Mouse (Mus musculus) testis, adult 2 months (tissue): ENCODE data around the gene Grk2. TPM values are rescaled to one million over a fixed set of nuclear protein-coding genes. Genes with fewer than 3 reads are reported as not detected.

Source experiments
- H3K27ac ChIP-seq: fragments of 200-500 bp; 2 replicates; pipeline ENCODE4 v1.5.1; 2012; ENCODE audit warnings: low read depth, low read length; ENCODE audit not compliant: control insufficient read depth, insufficient read depth
- H3K27me3 ChIP-seq: fragments of 200-500 bp; 2 replicates; pipeline ENCODE4 v1.6.1; 2012; ENCODE audit warnings: mild to moderate bottlenecking, low read length, moderate library complexity; ENCODE audit not compliant: control insufficient read depth, insufficient read depth
- H3K36me3 ChIP-seq: fragments of 200-500 bp; 2 replicates; pipeline ENCODE4 v1.6.1; 2012; ENCODE audit warnings: mild to moderate bottlenecking, low read length; ENCODE audit not compliant: control insufficient read depth, insufficient read depth
- H3K4me1 ChIP-seq: fragments of 200-500 bp; 2 replicates; pipeline ENCODE4 v1.6.1; 2012; ENCODE audit warnings: low read length; ENCODE audit not compliant: control insufficient read depth, insufficient read depth
- H3K4me3 ChIP-seq: fragments of 200-500 bp; 2 replicates; pipeline ENCODE4 v1.5.1; 2012; ENCODE audit warnings: low read depth, mild to moderate bottlenecking, low read length, moderate library complexity, mixed read lengths; ENCODE audit not compliant: control insufficient read depth
- CTCF ChIP-seq: fragments of 200-500 bp; IDR thresholded peaks from 2 replicates; pipeline ENCODE4 v1.5.1; 2012; ENCODE audit warnings: low read depth, mild to moderate bottlenecking, inconsistent platforms, low read length, moderate library complexity; ENCODE audit not compliant: control insufficient read depth, insufficient read depth, insufficient replicate concordance
- POLR2A ChIP-seq: fragments of 200-500 bp; IDR thresholded peaks from 2 replicates; pipeline ENCODE4 v1.6.1; 2012; ENCODE audit warnings: low read depth, mild to moderate bottlenecking, inconsistent platforms, low read length, moderate library complexity; ENCODE audit not compliant: control insufficient read depth
- polyA plus RNA-seq: library from polyadenylated mRNA; depleted of rRNA; stranded (reverse); fragments of >200 nt; gene quantifications from 2 replicates; pipeline ENCODE4 v1.2.3, GENCODE M21; 2012

Gene Grk2
- polyA plus RNA-seq, 1 experiment, result 10.7 TPM

- Histone ChIP-seq H3K27ac (no peak overlapping the region), H3K27me3 (no peaks in the 10 kb centered on the region), H3K4me1 (no peaks in the 10 kb centered on the region; the same call in 1 of the 2 replicates), H3K4me3 (no peak overlapping the region), H3K36me3 (no peaks in the 10 kb centered on the region)
- TF ChIP-seq POLR2A (no peak), CTCF (no peak)
These were observed 8.2 kb downstream of the Grk2 start for GRCm38 (mm10) chr19:4297851-4298250.

GRCm38 (mm10) chr19:4296611-4297010 lies 9.4 kb downstream of the Grk2 start:
- no peak for TF ChIP-seq POLR2A
- TF ChIP-seq CTCF, result no peak
- Histone ChIP-seq H3K36me3 (no peaks in the 10 kb centered on the region), H3K27me3 (no peaks in the 10 kb centered on the region), H3K4me1 (no peaks in the 10 kb centered on the region), H3K4me3 (no peak overlapping the region), H3K27ac (no peak overlapping the region)

GRCm38 (mm10) chr19:4295391-4295790 lies 10.6 kb downstream of the Grk2 start:
- no peaks in the 10 kb centered on the region for H3K4me1 ChIP-seq
- no peak overlapping the region for H3K4me3 ChIP-seq
- no peak overlapping the region for H3K27ac ChIP-seq
- no peak for TF ChIP-seq POLR2A
- no peak for TF ChIP-seq CTCF
- no peaks in the 10 kb centered on the region for H3K27me3 ChIP-seq
- no peaks in the 10 kb centered on the region for H3K36me3 ChIP-seq

GRCm38 (mm10) chr19:4294381-4295097 lies 11.5 kb downstream of the Grk2 start:
- Histone ChIP-seq H3K4me3 (no peak overlapping the region), H3K36me3 (no peaks in the 10 kb centered on the region), H3K27ac (no peak overlapping the region), H3K27me3 (no peaks in the 10 kb centered on the region), H3K4me1 (no peaks in the 10 kb centered on the region)
- TF ChIP-seq CTCF (no peak), POLR2A (no peak)

GRCm38 (mm10) chr19:4291161-4291560 lies 14.9 kb downstream of the Grk2 start:
- no peaks in the 10 kb centered on the region for H3K36me3 ChIP-seq
- no peak overlapping the region for H3K4me3 ChIP-seq
- TF ChIP-seq CTCF (no peak), POLR2A (no peak)
- no peaks in the 10 kb centered on the region for H3K4me1 ChIP-seq
- H3K27ac ChIP-seq, result no peak overlapping the region
- H3K27me3 ChIP-seq, result no peaks in the 10 kb centered on the region

GRCm38 (mm10) chr19:4290749-4291148 lies 15.3 kb downstream of the Grk2 start:
- H3K27me3 ChIP-seq, result no peaks in the 10 kb centered on the region
- H3K27ac ChIP-seq, result no peak overlapping the region
- no peaks in the 10 kb centered on the region for H3K36me3 ChIP-seq
- no peaks in the 10 kb centered on the region for H3K4me1 ChIP-seq
- H3K4me3 ChIP-seq, result no peak overlapping the region
- TF ChIP-seq POLR2A, result no peak
- TF ChIP-seq CTCF, result no peak

- H3K27ac ChIP-seq, result no peak overlapping the region
- no peak for TF ChIP-seq POLR2A
- TF ChIP-seq CTCF, result no peak
These were observed 22.4 kb downstream of the Grk2 start for GRCm38 (mm10) chr19:4283653-4284052.

GRCm38 (mm10) chr19:4282898-4283553 lies 23.0 kb downstream of the Grk2 start, which contains the start of gene Ankrd13d:
TSS of gene Ankrd13d (minus strand) at chr19:4283137.
- Histone ChIP-seq H3K27me3 (no peaks in the 10 kb centered on the region), H3K36me3 (no peaks in the 10 kb centered on the region), H3K4me1 (peaks cover 13% of the 10 kb centered on the region), H3K4me3 (peak within 1 kb of the TSS; percentile 88), H3K27ac (no peak within 1 kb of the TSS)
- TF ChIP-seq POLR2A (no peak), CTCF (peak; percentile 78)

More at GRCm38 (mm10) chr19:4283653-4284052, 22.4 kb downstream of the Grk2 start:
- peaks cover 13% of the 10 kb centered on the region for H3K4me1 ChIP-seq
- H3K36me3 ChIP-seq, result no peaks in the 10 kb centered on the region
- peak overlapping the region; percentile 24; the same call in 1 of the 2 replicates for H3K4me3 ChIP-seq
- no peaks in the 10 kb centered on the region for H3K27me3 ChIP-seq
